Mouse (Mus musculus) kidney, embryonic 14.5 days (tissue): ENCODE measurements around the gene Foxn3. TPM values are rescaled to one million over a fixed set of nuclear protein-coding genes. Genes with fewer than 3 reads are reported as not detected.
A peak's percentile ranks its signal among the peaks of the same experiment; 100 is the strongest.

Source experiments
- ATAC-seq: fragments of 200-750 bp; cut with Nextera tagmentation; 2 replicates; pipeline ENCODE4 v1.8.0; 2017; ENCODE audit warnings: moderate number of reproducible peaks, mild to moderate bottlenecking, moderate TSS enrichment, moderate library complexity; ENCODE audit not compliant: low FRiP score, low TSS enrichment
- H3K27ac ChIP-seq: fragments of 300-500 bp; sonication (generic); 2 replicates; pipeline ENCODE4 v1.5.1; 2014; ENCODE audit warnings: low read depth, mild to moderate bottlenecking, low read length, moderate library complexity, mixed read lengths
- H3K27me3 ChIP-seq: fragments of 300-500 bp; sonication (generic); 2 replicates; pipeline ENCODE4 v1.6.1; 2014; ENCODE audit warnings: mild to moderate bottlenecking, low read length; ENCODE audit not compliant: control insufficient read depth, insufficient read depth
- H3K36me3 ChIP-seq: fragments of 300-500 bp; sonication (generic); 2 replicates; pipeline ENCODE4 v1.6.1; 2014; ENCODE audit warnings: low read length, mixed read lengths; ENCODE audit not compliant: control insufficient read depth, insufficient read depth
- H3K4me1 ChIP-seq: fragments of 300-500 bp; sonication (generic); 2 replicates; pipeline ENCODE4 v1.6.1; 2014; ENCODE audit warnings: low read length, mixed read lengths; ENCODE audit not compliant: control insufficient read depth, insufficient read depth
- H3K4me2 ChIP-seq: fragments of 300-500 bp; sonication (generic); replicated peaks from 2 replicates; pipeline ENCODE4 v1.6.1; 2014; ENCODE audit warnings: low read depth, mild to moderate bottlenecking, low read length
- H3K4me3 ChIP-seq: fragments of 300-500 bp; sonication (generic); 2 replicates; pipeline ENCODE4 v1.5.1; 2014; ENCODE audit warnings: mild to moderate bottlenecking, low read length
- H3K9ac ChIP-seq: fragments of 300-500 bp; sonication (generic); 2 replicates; pipeline ENCODE4 v1.6.1; 2014; ENCODE audit warnings: low read depth, mild to moderate bottlenecking, low read length, moderate library complexity
- H3K9me3 ChIP-seq: fragments of 300-500 bp; sonication (generic); 2 replicates; pipeline ENCODE4 v1.6.1; 2016; ENCODE audit warnings: low read length; ENCODE audit not compliant: control insufficient read depth
- WGBS: fragments of 180-500 bp; shearing (Covaris S2); extraction: QIAGEN DNeasy Blood & Tissue Kit; methylation state at CpG from one replicate; pipeline ENCODE4 v1.1.7; 2014; 5-methylcytosine and 5-hydroxymethylcytosine counted together
- polyA plus RNA-seq: library from polyadenylated mRNA; unstranded; fragments of >200 nt; fragmentation: Nextera tagmentation; extraction: Ambion mirVana; gene quantifications from 2 replicates; pipeline ENCODE4 v1.2.1, GENCODE M21; 2014

Gene Foxn3
- polyA plus RNA-seq, 1 experiment from 2014 or later, result 70.2 TPM

- no peak for ATAC-seq
- 75% methylated on average over 25 of the region's 25 CpGs for WGBS
- Histone ChIP-seq H3K4me1 (no peaks in the 10 kb centered on the region), H3K9ac (no peak overlapping the region), H3K27me3 (no peaks in the 10 kb centered on the region), H3K4me2 (no peak overlapping the region), H3K27ac (no peak overlapping the region), H3K9me3 (0 out of 2 replicates have a peak, but pooled peaks cover 3% of the 10 kb centered on the region), H3K36me3 (no peaks in the 10 kb centered on the region), H3K4me3 (no peak overlapping the region)
Observed at GRCm38 (mm10) chr12:99570197-99570956, 7.0 kb upstream of the Foxn3 start.

- WGBS, result 55% methylated on average over 2 of the region's 2 CpGs
- no peak overlapping the region for H3K27ac ChIP-seq
- no peak for ATAC-seq
Observed at GRCm38 (mm10) chr12:99565606-99566005, 2.2 kb upstream of the Foxn3 start.

GRCm38 (mm10) chr12:99564301-99564910 lies 1.0 kb upstream of the Foxn3 start:
- ATAC-seq, result no peak
- Histone ChIP-seq H3K36me3 (no peaks in the 10 kb centered on the region), H3K9ac (no peak overlapping the region), H3K27ac (no peak overlapping the region), H3K27me3 (no peaks in the 10 kb centered on the region), H3K4me2 (peak overlapping the region; percentile 86), H3K9me3 (no peaks in the 10 kb centered on the region), H3K4me3 (no peak overlapping the region), H3K4me1 (peaks cover 23% of the 10 kb centered on the region)
- WGBS, result 21% methylated on average over 9 of the region's 9 CpGs

More at GRCm38 (mm10) chr12:99565606-99566005, 2.2 kb upstream of the Foxn3 start:
- peaks cover 20% of the 10 kb centered on the region for H3K4me1 ChIP-seq
- no peak overlapping the region for H3K4me2 ChIP-seq
- H3K36me3 ChIP-seq, result no peaks in the 10 kb centered on the region
- no peak overlapping the region for H3K4me3 ChIP-seq
- no peaks in the 10 kb centered on the region for H3K27me3 ChIP-seq
- no peak overlapping the region for H3K9ac ChIP-seq
- no peaks in the 10 kb centered on the region for H3K9me3 ChIP-seq

- under 1% methylated on average over 10 of the region's 10 CpGs for WGBS
- Histone ChIP-seq H3K9ac (peak overlapping the region; percentile 79; the same call in 1 of the 2 replicates), H3K27me3 (no peaks in the 10 kb centered on the region), H3K9me3 (no peaks in the 10 kb centered on the region), H3K4me1 (peaks cover 23% of the 10 kb centered on the region), H3K4me3 (peak overlapping the region; percentile 85), H3K4me2 (peak overlapping the region; percentile 86), H3K27ac (no peak overlapping the region), H3K36me3 (no peaks in the 10 kb centered on the region)
- no peak for ATAC-seq
Observed at GRCm38 (mm10) chr12:99562867-99563189, 554 bp downstream of the Foxn3 start.

GRCm38 (mm10) chr12:99562073-99562866 lies 1.1 kb downstream of the Foxn3 start:
- Histone ChIP-seq H3K36me3 (no peaks in the 10 kb centered on the region), H3K27ac (peak overlapping the region; percentile 3), H3K4me1 (peaks cover 23% of the 10 kb centered on the region), H3K4me2 (peak overlapping the region; percentile 86), H3K4me3 (peak overlapping the region; percentile 85), H3K9me3 (no peaks in the 10 kb centered on the region), H3K27me3 (no peaks in the 10 kb centered on the region), H3K9ac (peak overlapping the region; percentile 79)
- under 1% methylated on average over 24 of the region's 24 CpGs for WGBS
- ATAC-seq, result peak; percentile 62; the same call in 1 of the 2 replicates

GRCm38 (mm10) chr12:99561333-99561766 lies 2.0 kb downstream of the Foxn3 start:
- no peaks in the 10 kb centered on the region for H3K9me3 ChIP-seq
- WGBS, result 23% methylated on average over 3 of the region's 3 CpGs
- no peak overlapping the region for H3K27ac ChIP-seq
- H3K9ac ChIP-seq, result 0 out of 2 replicates have a peak overlapping the region, but pooled peaks have one; percentile 79
- no peaks in the 10 kb centered on the region for H3K27me3 ChIP-seq
- no peak for ATAC-seq
- peaks cover 23% of the 10 kb centered on the region for H3K4me1 ChIP-seq
- peak overlapping the region; percentile 85; the same call in 1 of the 2 replicates for H3K4me3 ChIP-seq
- no peaks in the 10 kb centered on the region for H3K36me3 ChIP-seq
- H3K4me2 ChIP-seq, result peak overlapping the region; percentile 86

GRCm38 (mm10) chr12:99560701-99561332 lies 2.6 kb downstream of the Foxn3 start:
- Histone ChIP-seq H3K4me1 (peaks cover 23% of the 10 kb centered on the region), H3K9ac (no peak overlapping the region), H3K4me2 (peak overlapping the region; percentile 86), H3K4me3 (peak overlapping the region; percentile 85; the same call in 1 of the 2 replicates), H3K9me3 (no peaks in the 10 kb centered on the region), H3K27me3 (no peaks in the 10 kb centered on the region), H3K36me3 (no peaks in the 10 kb centered on the region), H3K27ac (peak overlapping the region; percentile 24; the same call in 1 of the 2 replicates)
- 30% methylated on average over 11 of the region's 11 CpGs for WGBS
- no peak for ATAC-seq

GRCm38 (mm10) chr12:99559483-99559882 lies 3.9 kb downstream of the Foxn3 start:
- peaks cover 20% of the 10 kb centered on the region for H3K4me1 ChIP-seq
- no peak overlapping the region for H3K4me2 ChIP-seq
- H3K36me3 ChIP-seq, result no peaks in the 10 kb centered on the region
- no peaks in the 10 kb centered on the region for H3K27me3 ChIP-seq
- no peak overlapping the region for H3K4me3 ChIP-seq
- H3K9me3 ChIP-seq, result no peaks in the 10 kb centered on the region
- no peak overlapping the region for H3K27ac ChIP-seq
- ATAC-seq, result no peak
- WGBS, result 81% methylated on average over 11 of the region's 11 CpGs
- no peak overlapping the region for H3K9ac ChIP-seq
